Mouse (Mus musculus): Measurements from ENCODE around the gene Tec. TPM values are rescaled to one million over a fixed set of nuclear protein-coding genes. Genes with fewer than 3 reads are reported as not detected.

Gene Tec
- total RNA-seq (2018; cell fraction: chromatin; rRNA removed): 100 to 1,000 TPM in 25 of 26 experiments, 10 to 100 TPM in 1; 90.4 to 656 (median 263) TPM
- 10 to 100 TPM; 26.8 to 77.1 (median 51.1) TPM for total RNA-seq (2018; cell fraction: cytosol; rRNA removed)
- 100 to 1,000 TPM in 13 of 26 experiments, 10 to 100 TPM in 13; 37.0 to 278 (median 131) TPM for total RNA-seq (2018; cell fraction: nucleus; rRNA removed)
- polyA plus RNA-seq (2018): 53.1 to 81.3 TPM (median 56.1 TPM) in 3 replicates

- no peaks in the 10 kb centered on the region for H3K36me3 ChIP-seq (ENCODE audit: inconsistent target)
- peaks cover 50% of the 10 kb centered on the region for H3K79me2 ChIP-seq (ENCODE audit: inconsistent target)
- WGBS (ENCODE audit: missing documents): under 1% methylated on average over 54 of the region's 60 CpGs
- H3K4me3 ChIP-seq (ENCODE audit: inconsistent target): peak within 1 kb of the TSS; percentile 100
- H3K27ac ChIP-seq: peak within 1 kb of the TSS; percentile 85
Measured at GRCm38 (mm10) chr5:72868091-72868875, at the start of gene Tec. Tec (minus strand) TSS chr5:72868483.

- Histone ChIP-seq H3K79me2 (ENCODE audit: inconsistent target) (peaks cover 71% of the 10 kb centered on the region), H3K36me3 (ENCODE audit: inconsistent target) (no peaks in the 10 kb centered on the region), H3K27ac (no peak overlapping the region), H3K4me3 (ENCODE audit: inconsistent target) (no peak overlapping the region)
- 10% methylated on average over 1 of the region's 1 CpGs for WGBS (ENCODE audit: missing documents)
Measured at GRCm38 (mm10) chr5:72916851-72917250, 48.6 kb upstream of the Tec start.

- H3K36me3 ChIP-seq (ENCODE audit: inconsistent target): no peaks in the 10 kb centered on the region
- peaks cover 63% of the 10 kb centered on the region for H3K79me2 ChIP-seq (ENCODE audit: inconsistent target)
- 76% methylated on average over 4 of the region's 4 CpGs for WGBS (ENCODE audit: missing documents)
- H3K4me3 ChIP-seq (ENCODE audit: inconsistent target): peak overlapping the region; percentile 80
- H3K27ac ChIP-seq: no peak overlapping the region
Measured at GRCm38 (mm10) chr5:72916048-72916447, 47.8 kb upstream of the Tec start.

- WGBS (ENCODE audit: missing documents): under 1% methylated on average over 48 of the region's 66 CpGs
- peaks cover 51% of the 10 kb centered on the region for H3K79me2 ChIP-seq (ENCODE audit: inconsistent target)
- H3K27ac ChIP-seq: peak overlapping the region; percentile 32; the same call in 1 of the 2 replicates
- no peaks in the 10 kb centered on the region for H3K36me3 ChIP-seq (ENCODE audit: inconsistent target)
- peak overlapping the region; percentile 80 for H3K4me3 ChIP-seq (ENCODE audit: inconsistent target)
Measured at GRCm38 (mm10) chr5:72914633-72915561, 46.6 kb upstream of the Tec start.

GRCm38 (mm10) chr5:72913648-72914557 lies 45.6 kb upstream of the Tec start, which contains the start of gene Slain2:
Slain2 (plus strand) TSS chr5:72914304.
- H3K79me2 ChIP-seq (ENCODE audit: inconsistent target): peaks cover 41% of the 10 kb centered on the region
- H3K27ac ChIP-seq: peak within 1 kb of the TSS; percentile 49
- peak within 1 kb of the TSS; percentile 80 for H3K4me3 ChIP-seq (ENCODE audit: inconsistent target)
- no peaks in the 10 kb centered on the region for H3K36me3 ChIP-seq (ENCODE audit: inconsistent target)
- under 1% methylated on average over 58 of the region's 83 CpGs for WGBS (ENCODE audit: missing documents)

- no peak overlapping the region for H3K27ac ChIP-seq
- peaks cover 15% of the 10 kb centered on the region for H3K79me2 ChIP-seq (ENCODE audit: inconsistent target)
- no peak overlapping the region for H3K4me3 ChIP-seq (ENCODE audit: inconsistent target)
- H3K36me3 ChIP-seq (ENCODE audit: inconsistent target): no peaks in the 10 kb centered on the region
- 93% methylated on average over 3 of the region's 3 CpGs for WGBS (ENCODE audit: missing documents)
Measured at GRCm38 (mm10) chr5:72911284-72911683, 43.0 kb upstream of the Tec start.

- H3K36me3 ChIP-seq (ENCODE audit: inconsistent target): no peaks in the 10 kb centered on the region
- no CpG with 5 or more reads among the region's 1 CpGs for WGBS (ENCODE audit: missing documents)
- peaks cover 6% of the 10 kb centered on the region for H3K79me2 ChIP-seq (ENCODE audit: inconsistent target)
- H3K27ac ChIP-seq: no peak overlapping the region
- no peak overlapping the region for H3K4me3 ChIP-seq (ENCODE audit: inconsistent target)
Measured at GRCm38 (mm10) chr5:72910373-72910772, 42.1 kb upstream of the Tec start.

GRCm38 (mm10) chr5:72909363-72909762 lies 41.1 kb upstream of the Tec start:
- 45% methylated on average over 4 of the region's 4 CpGs for WGBS (ENCODE audit: missing documents)

GRCm38 (mm10) chr5:72908324-72908936 lies 40.1 kb upstream of the Tec start:
- WGBS (ENCODE audit: missing documents): 84% methylated on average over 8 of the region's 8 CpGs
- Histone ChIP-seq H3K36me3 (ENCODE audit: inconsistent target) (no peaks in the 10 kb centered on the region), H3K79me2 (ENCODE audit: inconsistent target) (no peaks in the 10 kb centered on the region), H3K27ac (no peak overlapping the region), H3K4me3 (ENCODE audit: inconsistent target) (no peak overlapping the region)

More at GRCm38 (mm10) chr5:72909363-72909762, 41.1 kb upstream of the Tec start:
- H3K27ac ChIP-seq: no peak overlapping the region
- no peaks in the 10 kb centered on the region for H3K79me2 ChIP-seq (ENCODE audit: inconsistent target)
- H3K36me3 ChIP-seq (ENCODE audit: inconsistent target): no peaks in the 10 kb centered on the region
- no peak overlapping the region for H3K4me3 ChIP-seq (ENCODE audit: inconsistent target)

- Histone ChIP-seq H3K79me2 (ENCODE audit: inconsistent target) (no peaks in the 10 kb centered on the region), H3K4me3 (ENCODE audit: inconsistent target) (no peak overlapping the region), H3K27ac (no peak overlapping the region), H3K36me3 (ENCODE audit: inconsistent target) (no peaks in the 10 kb centered on the region)
- 51% methylated on average over 6 of the region's 6 CpGs for WGBS (ENCODE audit: missing documents)
Measured at GRCm38 (mm10) chr5:72907402-72907801, 39.1 kb upstream of the Tec start.

- no peak overlapping the region for H3K4me3 ChIP-seq (ENCODE audit: inconsistent target)
- no peaks in the 10 kb centered on the region for H3K79me2 ChIP-seq (ENCODE audit: inconsistent target)
- H3K36me3 ChIP-seq (ENCODE audit: inconsistent target): no peaks in the 10 kb centered on the region
- peak overlapping the region; percentile 65 for H3K27ac ChIP-seq
- 60% methylated on average over 15 of the region's 18 CpGs for WGBS (ENCODE audit: missing documents)
Measured at GRCm38 (mm10) chr5:72904903-72905790, 36.9 kb upstream of the Tec start.

GRCm38 (mm10) chr5:72902876-72903516 lies 34.7 kb upstream of the Tec start:
- Histone ChIP-seq H3K27ac (no peak overlapping the region), H3K4me3 (ENCODE audit: inconsistent target) (no peak overlapping the region), H3K79me2 (ENCODE audit: inconsistent target) (no peaks in the 10 kb centered on the region), H3K36me3 (ENCODE audit: inconsistent target) (no peaks in the 10 kb centered on the region)
- WGBS (ENCODE audit: missing documents): 100% methylated on average over 3 of the region's 3 CpGs

Data from macrophage (primary cell).